Mouse (Mus musculus) small intestine, adult 2 months (tissue): ENCODE data around the gene Brsk1.
A peak's percentile ranks its signal among the peaks of the same experiment; 100 is the strongest.

Source experiments
- CTCF ChIP-seq: fragments of 200-500 bp; IDR thresholded peaks from 2 replicates; pipeline ENCODE4 v1.5.1; 2012; ENCODE audit warnings: low read depth, mild to moderate bottlenecking, control low read depth, inconsistent platforms, low read length, moderate library complexity, mixed read lengths; ENCODE audit not compliant: insufficient replicate concordance, insufficient read length; ENCODE audit errors: extremely low read depth
- POLR2A ChIP-seq: fragments of 200-500 bp; IDR thresholded peaks from 2 replicates; pipeline ENCODE4 v1.6.1; 2012; ENCODE audit warnings: low read depth, mild to moderate bottlenecking, control low read depth, inconsistent platforms, low read length, moderate library complexity

GRCm38 (mm10) chr7:4739544-4740275 lies 49.3 kb downstream of the Brsk1 start, which contains the start of gene Kmt5c:
- TF ChIP-seq CTCF (0 out of 2 replicates have a peak, but pooled peaks have one; percentile 4), POLR2A (peak; percentile 97)
